Mouse (Mus musculus) neural tube, embryonic 14.5 days (tissue): ENCODE measurements around the gene Atg16l2. TPM values are rescaled to one million over a fixed set of nuclear protein-coding genes. Genes with fewer than 3 reads are reported as not detected.
A peak's percentile ranks its signal among the peaks of the same experiment; 100 is the strongest.

Source experiments
- ATAC-seq: fragments of 200-750 bp; cut with Nextera tagmentation; 2 replicates; pipeline ENCODE4 v1.8.0; 2017; ENCODE audit warnings: low read depth, mild to moderate bottlenecking, moderate TSS enrichment, moderate library complexity
- H3K27ac ChIP-seq: fragments of 300-500 bp; sonication (generic); 2 replicates; pipeline ENCODE4 v1.5.1; 2014; ENCODE audit warnings: low read depth, mild to moderate bottlenecking, control low read depth, low read length, moderate library complexity, mixed read lengths
- H3K27me3 ChIP-seq: fragments of 300-500 bp; sonication (generic); 2 replicates; pipeline ENCODE4 v1.6.1; 2014; ENCODE audit warnings: low read length; ENCODE audit not compliant: control insufficient read depth, insufficient read depth
- H3K36me3 ChIP-seq: fragments of 300-500 bp; sonication (generic); 2 replicates; pipeline ENCODE4 v1.6.1; 2014; ENCODE audit warnings: low read length, mixed read lengths; ENCODE audit not compliant: control insufficient read depth, insufficient read depth
- H3K4me1 ChIP-seq: fragments of 300-500 bp; sonication (generic); 2 replicates; pipeline ENCODE4 v1.6.1; 2014; ENCODE audit warnings: low read length; ENCODE audit not compliant: control insufficient read depth, insufficient read depth
- H3K4me2 ChIP-seq: fragments of 300-500 bp; sonication (generic); 2 replicates; pipeline ENCODE4 v1.6.1; 2014; ENCODE audit warnings: mild to moderate bottlenecking, low read depth, low read length, control low read depth
- H3K4me3 ChIP-seq: fragments of 300-500 bp; sonication (generic); 2 replicates; pipeline ENCODE4 v1.5.1; 2014; ENCODE audit warnings: low read depth, low read length, control low read depth, mixed read lengths
- H3K9ac ChIP-seq: fragments of 300-500 bp; sonication (generic); replicated peaks from 2 replicates; pipeline ENCODE4 v1.6.1; 2014; ENCODE audit warnings: low read depth, mild to moderate bottlenecking, control low read depth, low read length, mixed read lengths
- H3K9me3 ChIP-seq: fragments of 300-500 bp; sonication (generic); 2 replicates; pipeline ENCODE4 v1.6.1; 2016; ENCODE audit warnings: low read length; ENCODE audit not compliant: control insufficient read depth
- WGBS: fragments of 180-500 bp; shearing (Covaris S2); extraction: QIAGEN DNeasy Blood & Tissue Kit; methylation state at CpG from one replicate; pipeline ENCODE4 v1.1.7; 2014; 5-methylcytosine and 5-hydroxymethylcytosine counted together
- polyA plus RNA-seq: library from polyadenylated mRNA; unstranded; fragments of >200 nt; fragmentation: Nextera tagmentation; extraction: Ambion mirVana; gene quantifications from 2 replicates; pipeline ENCODE4 v1.2.1, GENCODE M21; 2014

Gene Atg16l2
- polyA plus RNA-seq, 1 experiment from 2014 or later = 28.8 TPM

DNA sequence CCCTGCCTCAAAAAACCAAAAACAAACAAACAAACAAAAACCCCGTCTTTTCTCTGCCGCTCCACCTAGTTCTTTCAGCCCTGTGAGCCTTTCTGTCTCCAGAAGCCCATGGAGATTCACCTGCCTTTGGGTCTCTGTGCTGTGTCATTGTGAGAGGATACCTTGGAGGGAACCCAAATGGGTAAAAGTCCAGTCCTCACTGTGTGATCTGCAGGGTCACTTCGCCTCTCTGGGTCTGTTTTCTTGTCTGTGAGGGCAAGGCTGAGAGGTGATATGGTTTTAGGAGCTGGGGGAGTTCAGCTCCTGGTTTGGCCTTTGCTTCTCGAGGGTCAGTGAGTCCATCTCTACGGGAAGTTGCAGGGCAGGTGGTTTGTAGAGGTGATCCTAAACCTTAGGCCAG, 24.0 kb upstream of the Atg16l2 start:
- H3K4me2 ChIP-seq = no peak overlapping the region
- no peak overlapping the region for H3K9ac ChIP-seq
- H3K4me3 ChIP-seq = no peak overlapping the region
- H3K36me3 ChIP-seq = no peaks in the 10 kb centered on the region
- 88% methylated on average over 5 of the region's 5 CpGs for WGBS
- no peak for ATAC-seq
- no peaks in the 10 kb centered on the region for H3K27me3 ChIP-seq
- H3K9me3 ChIP-seq = no peaks in the 10 kb centered on the region
- H3K27ac ChIP-seq = no peak overlapping the region
- H3K4me1 ChIP-seq = no peaks in the 10 kb centered on the region

DNA sequence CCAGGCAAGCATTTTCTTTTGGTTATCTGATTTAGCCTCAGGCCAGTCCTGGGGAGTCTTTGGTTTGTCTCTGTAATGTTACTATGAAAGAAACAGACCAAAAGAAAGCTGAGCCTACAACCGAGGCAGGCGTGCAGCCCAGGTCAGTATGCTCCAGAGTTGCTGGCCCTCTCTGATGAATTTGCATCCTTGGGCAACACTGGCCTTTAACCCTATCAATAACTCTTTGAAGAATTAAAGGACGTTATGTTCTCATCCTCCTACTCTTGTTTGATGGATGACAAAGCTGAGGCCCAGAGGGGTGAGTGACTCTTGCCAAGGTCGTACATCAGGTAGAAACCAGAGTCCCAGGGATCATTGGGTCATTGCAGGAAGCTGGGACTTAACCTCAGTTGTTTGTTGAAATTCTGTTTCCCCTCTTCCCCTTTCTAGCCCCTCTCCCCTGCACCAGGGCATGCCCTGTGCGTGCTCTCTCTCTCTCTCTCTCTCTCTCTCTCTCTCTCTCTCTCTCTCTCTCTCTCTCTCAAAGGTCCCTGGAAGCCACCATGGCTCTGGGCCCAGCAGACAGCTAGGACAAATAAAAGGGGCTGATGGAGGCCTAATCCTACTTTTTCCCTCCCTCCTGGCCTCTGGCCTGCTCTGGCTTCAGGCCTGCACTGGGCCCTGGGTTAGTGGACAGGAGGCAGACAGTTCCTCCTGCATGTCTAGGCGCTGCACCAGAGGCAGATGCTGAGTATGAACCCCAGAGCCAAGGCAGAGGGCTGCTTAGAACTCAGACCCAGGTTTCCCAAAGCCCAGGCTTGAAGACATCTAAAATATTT, 22.3 kb upstream of the Atg16l2 start:
- Histone ChIP-seq H3K4me1 (no peaks in the 10 kb centered on the region), H3K27ac (no peak overlapping the region), H3K36me3 (no peaks in the 10 kb centered on the region), H3K27me3 (no peaks in the 10 kb centered on the region), H3K4me3 (no peak overlapping the region), H3K9me3 (no peaks in the 10 kb centered on the region), H3K4me2 (no peak overlapping the region), H3K9ac (no peak overlapping the region)
- no peak for ATAC-seq
- WGBS = 81% methylated on average over 6 of the region's 6 CpGs

DNA sequence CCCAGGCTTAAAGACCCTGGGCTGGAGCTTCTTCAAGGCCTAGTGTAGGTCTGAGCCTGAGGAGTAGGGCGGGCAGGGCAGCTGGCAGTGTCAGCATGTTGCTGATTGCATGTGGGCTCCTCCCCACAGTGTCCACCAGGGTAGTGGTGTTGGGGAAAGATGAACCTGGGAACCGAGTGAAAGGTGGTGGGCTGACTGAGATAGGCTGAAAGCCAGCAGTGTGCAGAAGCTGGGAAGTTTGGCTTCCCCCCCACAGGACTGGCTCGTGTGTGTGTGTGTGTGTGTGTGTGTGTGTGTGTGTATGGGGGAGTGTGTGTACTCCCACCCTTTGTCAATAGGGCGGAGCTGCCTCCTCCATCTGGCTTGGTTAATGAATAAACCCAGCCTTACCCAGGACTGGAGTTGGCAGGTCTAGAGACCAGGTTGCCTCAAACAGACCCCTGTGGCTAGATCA, 21.1 kb upstream of the Atg16l2 start:
- H3K4me2 ChIP-seq = no peak overlapping the region
- no peaks in the 10 kb centered on the region for H3K9me3 ChIP-seq
- H3K27me3 ChIP-seq = no peaks in the 10 kb centered on the region
- H3K9ac ChIP-seq = no peak overlapping the region
- no peaks in the 10 kb centered on the region for H3K36me3 ChIP-seq
- no peak overlapping the region for H3K4me3 ChIP-seq
- no peaks in the 10 kb centered on the region for H3K4me1 ChIP-seq
- WGBS = 58% methylated on average over 4 of the region's 4 CpGs
- no peak for ATAC-seq
- H3K27ac ChIP-seq = no peak overlapping the region

DNA sequence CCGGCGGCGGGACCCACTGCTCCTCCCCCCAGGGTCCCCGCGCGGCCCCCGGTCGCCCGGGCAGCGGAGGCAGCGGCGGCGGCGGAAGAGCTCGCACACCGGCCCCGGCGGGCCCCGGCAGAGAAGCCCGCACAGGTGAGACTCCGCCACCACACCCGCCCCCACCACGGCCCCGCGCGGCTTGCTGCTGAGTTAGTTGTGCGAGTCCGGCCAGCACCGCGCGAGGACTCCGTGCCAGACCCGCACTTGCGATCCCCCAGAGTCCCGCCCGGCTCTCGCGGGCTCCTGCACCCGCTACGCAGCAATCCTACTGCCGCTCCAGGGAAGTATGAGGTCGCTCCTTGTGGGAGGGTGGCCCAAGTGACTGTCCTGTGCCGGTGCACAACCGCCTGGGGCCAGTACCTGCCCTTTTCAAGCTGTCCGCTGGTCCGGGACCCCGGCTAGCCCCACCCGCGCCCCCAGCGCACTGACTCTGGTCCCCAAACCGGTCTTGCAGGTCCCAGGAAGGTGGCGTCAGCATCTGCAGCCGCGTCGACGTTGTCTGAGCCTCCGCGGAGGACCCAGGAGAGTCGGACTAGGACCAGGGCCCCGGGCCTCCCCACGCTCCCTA, 19.3 kb upstream of the Atg16l2 start:
- Histone ChIP-seq H3K27me3 (no peaks in the 10 kb centered on the region), H3K36me3 (no peaks in the 10 kb centered on the region), H3K9ac (peak overlapping the region; percentile 72), H3K4me2 (peak overlapping the region; percentile 100), H3K4me1 (no peaks in the 10 kb centered on the region), H3K9me3 (no peaks in the 10 kb centered on the region), H3K4me3 (peak overlapping the region; percentile 72), H3K27ac (no peak overlapping the region)
- WGBS = under 1% methylated on average over 41 of the region's 61 CpGs
- peak; percentile 62 for ATAC-seq

DNA sequence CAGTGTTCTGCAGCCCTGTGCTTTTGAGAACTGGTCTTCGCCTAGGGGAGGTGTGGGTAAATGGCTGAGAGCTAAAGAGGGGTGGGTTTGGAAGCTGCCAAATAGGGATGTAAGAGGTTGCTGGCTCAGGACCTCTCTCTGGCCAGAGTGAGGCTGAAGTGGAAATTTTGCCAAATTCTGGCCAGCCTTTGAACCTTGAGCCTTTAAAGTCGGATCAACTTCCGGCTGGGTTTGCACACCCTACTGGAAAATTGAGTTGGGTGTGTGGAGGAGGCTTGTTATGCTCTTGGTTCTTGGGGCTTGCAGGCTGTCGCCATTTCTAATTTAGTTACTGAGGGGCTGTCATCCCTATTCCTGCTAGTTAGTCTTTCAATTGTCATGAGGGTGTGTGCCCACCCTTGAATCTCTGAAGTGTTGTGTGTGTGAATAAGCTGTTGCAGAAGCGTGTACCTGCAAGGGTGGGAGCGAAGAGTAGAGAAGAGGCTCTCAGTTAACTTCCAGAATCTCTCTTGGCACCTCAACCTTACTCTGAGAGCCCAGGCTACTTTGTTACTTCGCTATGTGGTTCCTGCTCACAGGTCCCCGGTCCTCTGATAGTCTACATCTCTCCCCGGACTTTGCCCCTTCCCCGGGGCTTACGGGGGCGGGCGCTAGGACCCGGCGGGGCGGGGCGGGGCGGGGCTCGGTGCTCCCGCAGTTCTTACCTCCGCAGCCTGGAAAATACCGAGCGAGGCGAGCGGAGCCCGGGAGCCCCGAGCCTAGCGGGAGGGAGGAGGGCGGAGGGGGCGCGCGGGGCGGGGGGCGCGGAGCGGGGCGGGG, 18.6 kb upstream of the Atg16l2 start:
- Histone ChIP-seq H3K4me1 (no peaks in the 10 kb centered on the region), H3K36me3 (no peaks in the 10 kb centered on the region), H3K9me3 (no peaks in the 10 kb centered on the region), H3K27me3 (no peaks in the 10 kb centered on the region), H3K4me3 (peak overlapping the region; percentile 72), H3K4me2 (peak overlapping the region; percentile 100), H3K27ac (no peak overlapping the region), H3K9ac (peak overlapping the region; percentile 72)
- peak; percentile 87 for ATAC-seq
- 5% methylated on average over 30 of the region's 37 CpGs for WGBS

DNA sequence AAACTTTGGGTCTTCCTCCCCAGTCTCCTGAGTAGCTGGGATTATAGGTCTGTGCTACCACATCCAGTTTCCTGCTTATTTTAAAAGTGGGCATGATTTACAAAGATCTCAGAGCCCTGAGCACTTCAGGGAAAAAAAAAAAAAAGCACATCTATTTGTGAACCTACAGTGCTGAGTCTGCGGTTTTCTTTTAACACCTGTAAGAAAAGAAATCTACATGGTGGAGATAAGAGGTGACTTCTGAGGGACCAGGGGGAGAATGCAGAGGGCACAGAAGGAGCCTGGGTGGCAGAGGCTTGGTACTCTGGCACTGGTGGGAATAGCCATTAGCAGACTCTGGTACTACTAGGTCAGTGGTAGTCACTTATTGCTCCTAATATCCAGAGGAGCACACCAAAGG, 17.7 kb upstream of the Atg16l2 start:
- Histone ChIP-seq H3K27me3 (no peaks in the 10 kb centered on the region), H3K27ac (no peak overlapping the region), H3K9ac (no peak overlapping the region), H3K4me1 (no peaks in the 10 kb centered on the region), H3K9me3 (no peaks in the 10 kb centered on the region), H3K4me2 (peak overlapping the region; percentile 100; the same call in 1 of the 2 replicates), H3K4me3 (no peak overlapping the region), H3K36me3 (no peaks in the 10 kb centered on the region)
- ATAC-seq = no peak
- 92% methylated on average over 1 of the region's 1 CpGs for WGBS

DNA sequence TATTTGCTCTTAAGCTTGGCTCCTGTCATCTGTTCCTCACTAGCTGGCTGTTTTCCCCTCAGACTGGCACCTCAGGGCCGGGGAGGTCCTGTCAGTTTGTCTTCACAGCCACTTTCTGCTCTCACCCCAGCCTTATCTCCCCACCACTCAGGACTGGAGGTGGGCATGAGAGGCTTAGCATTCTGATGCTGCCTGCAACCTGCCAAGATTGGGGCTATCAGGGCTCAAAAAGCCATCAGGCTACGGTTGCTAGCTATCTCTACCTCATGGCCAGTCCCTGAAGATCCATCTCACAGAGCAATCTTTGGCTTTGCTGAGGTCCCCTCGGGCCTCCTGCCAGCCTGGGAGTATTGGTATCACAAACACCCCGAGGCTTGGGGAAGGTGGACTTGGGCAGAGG, 16.8 kb upstream of the Atg16l2 start:
- H3K27ac ChIP-seq = no peak overlapping the region
- H3K4me2 ChIP-seq = no peak overlapping the region
- 79% methylated on average over 4 of the region's 4 CpGs for WGBS
- no peak overlapping the region for H3K4me3 ChIP-seq
- no peaks in the 10 kb centered on the region for H3K36me3 ChIP-seq
- no peaks in the 10 kb centered on the region for H3K9me3 ChIP-seq
- H3K9ac ChIP-seq = no peak overlapping the region
- H3K4me1 ChIP-seq = no peaks in the 10 kb centered on the region
- no peaks in the 10 kb centered on the region for H3K27me3 ChIP-seq
- no peak for ATAC-seq

DNA sequence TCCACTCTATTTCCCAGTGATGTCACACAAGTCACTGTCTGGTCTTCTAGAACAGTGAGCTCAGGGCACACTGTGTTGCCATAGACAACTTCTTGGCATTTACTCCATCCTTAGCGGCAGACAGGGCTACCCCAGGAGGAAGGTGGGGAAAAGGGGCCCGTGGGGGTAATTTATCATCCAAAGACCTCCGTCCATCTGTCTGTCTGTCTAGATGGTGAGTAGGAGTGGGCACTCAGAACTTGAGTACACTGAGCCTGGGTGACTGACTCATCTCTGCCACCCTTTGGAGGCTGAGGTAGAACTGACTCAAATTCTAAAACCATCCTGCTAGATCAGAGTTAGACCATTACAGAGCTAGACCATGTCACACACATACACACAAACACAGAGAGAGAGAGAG, 15.0 kb upstream of the Atg16l2 start, which contains the start of gene Stard10:
Gene Stard10, plus strand, starts transcription at position 73 of the 400 bp plus-strand sequence.
- no peaks in the 10 kb centered on the region for H3K36me3 ChIP-seq
- no peak within 1 kb of the TSS for H3K4me3 ChIP-seq
- WGBS = 74% methylated on average over 3 of the region's 3 CpGs
- H3K9me3 ChIP-seq = no peaks in the 10 kb centered on the region
- no peak for ATAC-seq
- no peaks in the 10 kb centered on the region for H3K4me1 ChIP-seq
- no peak within 1 kb of the TSS for H3K9ac ChIP-seq
- no peaks in the 10 kb centered on the region for H3K27me3 ChIP-seq
- H3K4me2 ChIP-seq = no peak within 1 kb of the TSS
- H3K27ac ChIP-seq = no peak within 1 kb of the TSS
